Mouse (Mus musculus): ENCODE results near the gene Zfp420.

Gene Zfp420

DNA sequence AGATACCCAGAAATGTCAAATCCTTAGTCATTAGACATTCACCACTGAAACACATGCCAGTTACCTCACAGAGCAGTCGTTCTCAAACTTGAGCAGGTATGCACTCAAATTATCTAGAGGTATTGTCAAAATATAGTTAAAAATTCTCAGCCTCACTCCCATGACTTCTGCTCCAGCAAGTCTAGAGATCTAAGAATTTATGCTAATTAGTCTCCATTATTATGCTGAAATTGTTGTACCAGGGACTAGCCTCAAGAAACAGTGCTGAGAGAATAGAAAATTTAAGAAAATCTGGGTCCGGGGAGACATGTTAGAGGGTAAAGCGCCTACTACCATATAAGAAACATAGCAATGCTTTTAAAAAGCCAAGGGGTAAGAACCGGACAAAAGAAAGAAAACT lies 44.3 kb downstream of the Zfp420 start:
- DNase-seq = no peak

DNA sequence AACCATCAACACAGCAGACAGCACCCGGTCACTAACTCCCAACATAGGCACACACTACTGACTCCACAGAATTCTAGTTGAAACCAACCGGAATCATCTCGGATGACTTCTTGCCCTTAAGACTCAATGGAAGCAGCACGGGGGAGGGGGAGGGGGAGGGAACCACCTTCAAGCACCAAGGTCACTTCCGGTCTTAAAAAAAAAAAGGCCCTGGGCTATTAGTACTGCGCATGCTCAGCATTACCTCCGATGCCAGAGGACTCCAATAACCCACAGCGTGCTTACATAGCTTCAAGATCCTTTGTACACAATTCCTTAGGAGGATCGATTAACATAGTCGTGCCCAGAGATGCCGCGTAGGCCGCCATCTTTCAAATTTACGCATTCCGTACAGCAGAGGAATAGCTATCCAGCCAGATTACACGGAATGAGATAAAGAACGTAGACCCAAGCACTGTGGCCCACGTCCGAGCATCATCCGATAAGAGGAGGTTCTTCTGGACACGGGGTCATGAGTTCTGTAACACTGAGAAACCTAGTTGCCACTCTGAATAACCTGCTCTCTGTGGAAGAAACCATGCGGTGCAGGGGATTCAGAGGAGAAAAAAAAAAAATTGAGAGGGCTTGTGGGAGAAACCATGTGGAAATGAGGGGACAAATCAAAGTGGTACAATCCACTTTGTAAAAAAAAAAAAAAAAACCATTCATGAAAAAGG lies 46.3 kb downstream of the Zfp420 start, which contains the start of gene Zfp27:
TSS of gene Zfp27 (minus strand) at position 607 of the 716 bp plus-strand sequence.
- DNase-seq = peak; percentile 87

- DNase-seq = peak; percentile 23
Measured at GRCm38 (mm10) chr7:29906682-29907058, 46.9 kb downstream of the Zfp420 start.

- DNase-seq = peak; percentile 31
Measured at GRCm38 (mm10) chr7:29907206-29907605, 47.4 kb downstream of the Zfp420 start.

DNA sequence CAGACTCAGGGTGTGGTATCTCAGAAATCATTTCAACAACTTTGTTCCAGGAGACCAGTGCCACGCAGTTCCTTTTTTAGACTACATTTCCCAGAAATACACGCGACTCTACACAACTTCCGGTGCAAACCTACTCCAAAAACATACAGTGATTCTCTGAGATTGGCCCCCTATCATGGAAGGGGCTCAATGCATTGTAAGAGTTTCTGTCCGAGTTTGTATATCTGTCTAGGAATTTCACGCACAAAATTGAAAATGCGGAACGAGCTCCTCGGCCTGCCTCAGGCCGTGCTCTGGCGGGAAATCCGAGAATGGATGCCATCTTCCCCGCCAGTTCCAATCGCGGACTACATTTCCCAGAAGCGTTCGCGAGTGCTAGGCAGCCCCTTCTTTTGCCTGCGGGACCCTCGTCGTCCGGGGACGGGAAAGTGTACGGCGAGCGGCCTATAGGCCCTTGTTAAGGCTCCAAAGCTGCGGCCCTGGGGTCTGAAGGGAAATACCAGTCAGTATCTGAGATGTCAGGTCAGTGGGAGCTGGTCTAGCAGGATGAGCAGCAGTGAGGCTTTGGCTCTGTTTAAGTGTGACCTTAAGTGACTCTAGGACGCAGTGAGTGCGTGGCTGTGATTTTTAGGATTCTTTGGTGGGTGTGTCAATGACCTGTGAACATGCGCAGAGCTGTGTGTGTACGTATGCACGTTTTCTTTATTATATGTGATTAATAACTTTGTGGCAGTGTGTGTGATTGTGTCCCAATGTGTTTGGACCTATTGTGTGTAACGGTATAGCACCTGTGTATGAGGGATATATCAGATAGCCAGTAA lies 48.6 kb downstream of the Zfp420 start, which contains the start of gene Zfp383:
TSS of gene Zfp383 (plus strand) at position 94 of the 821 bp plus-strand sequence.
- DNase-seq = peak; percentile 82

GRCm38 (mm10) chr7:29910252-29910651 lies 50.5 kb downstream of the Zfp420 start:
- DNase-seq = peak; percentile 30

GRCm38 (mm10) chr7:29912172-29912571 lies 52.4 kb downstream of the Zfp420 start:
- no peak for DNase-seq

DNA sequence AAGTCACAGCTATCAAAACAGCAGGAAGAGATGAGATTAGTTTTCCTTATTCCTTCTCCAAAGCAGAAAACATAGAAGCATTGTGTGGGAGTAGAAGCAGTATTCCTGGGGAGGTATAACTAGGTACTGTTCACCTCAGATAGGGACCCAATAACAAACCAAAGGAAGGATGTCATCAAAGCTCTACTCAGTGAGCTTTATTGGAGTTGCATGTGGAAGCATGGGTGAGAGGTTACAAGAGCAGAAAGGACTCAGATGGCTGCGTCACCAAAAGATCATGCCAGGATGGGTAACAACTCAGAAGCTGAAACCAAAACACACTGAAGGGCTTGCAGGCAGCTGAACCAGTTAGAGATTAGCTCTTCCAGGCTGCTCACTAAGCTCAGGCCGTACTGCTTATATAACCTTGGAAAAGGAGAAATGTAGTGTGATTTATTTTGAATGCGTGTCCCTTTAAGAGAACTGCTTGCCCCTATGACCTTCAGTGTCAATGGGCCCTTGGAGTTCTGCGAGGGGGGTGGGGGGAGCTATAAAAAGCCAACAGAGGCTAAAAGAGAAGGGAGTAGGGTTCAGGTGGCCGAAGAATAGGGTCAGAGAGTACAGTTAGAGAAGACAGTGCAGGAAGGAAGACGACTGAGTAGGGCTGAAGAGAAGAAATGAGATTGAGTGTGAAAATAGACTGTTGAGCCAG lies 57.7 kb downstream of the Zfp420 start:
- no peak for DNase-seq

DNA sequence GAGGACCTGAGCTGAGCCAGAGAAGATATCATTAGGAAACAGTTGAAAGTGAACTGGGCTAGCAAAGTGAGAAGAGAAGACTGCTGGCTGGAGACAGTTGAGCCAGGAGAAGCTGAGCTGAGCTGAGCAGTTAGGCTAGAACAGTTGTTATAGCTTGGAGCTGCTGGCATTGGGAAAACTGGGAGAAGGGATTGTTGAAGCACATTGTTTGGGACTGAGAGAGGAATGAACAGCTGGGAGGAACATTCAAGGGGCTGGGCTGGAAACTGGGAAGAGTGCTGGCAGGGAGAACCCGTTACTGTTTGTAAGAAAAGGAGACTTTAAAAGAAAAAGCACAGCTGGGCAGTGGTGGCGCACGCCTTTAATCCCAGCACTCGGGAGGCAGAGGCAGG lies 58.3 kb downstream of the Zfp420 start:
- DNase-seq = no peak

- DNase-seq = no peak
Measured at GRCm38 (mm10) chr7:29921439-29922093, 61.8 kb downstream of the Zfp420 start.

DNA sequence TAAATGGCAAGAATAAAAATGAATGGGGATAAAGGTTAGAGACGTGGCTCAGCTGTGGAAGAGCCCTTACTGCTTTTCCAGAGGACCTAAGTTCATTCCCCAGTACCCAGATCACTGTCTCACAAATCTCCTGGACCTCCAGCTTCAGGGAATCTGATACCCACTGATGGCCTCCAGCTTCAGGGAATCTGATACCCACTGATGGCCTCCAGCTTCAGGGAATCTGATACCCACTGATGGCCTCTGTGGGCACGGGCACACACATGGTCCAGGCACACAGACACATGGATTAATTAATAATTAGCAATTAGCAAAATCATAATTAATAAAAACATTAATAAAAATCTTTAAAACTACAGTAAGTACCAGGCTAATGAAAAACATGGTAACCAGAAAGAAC lies 63.0 kb downstream of the Zfp420 start:
- no peak for DNase-seq
